Mouse (Mus musculus) bone marrow, adult 2 months (tissue): ENCODE data around the gene Ctbs.

Experiments used
- CTCF ChIP-seq: fragments of 200-500 bp; IDR thresholded peaks from 2 replicates; pipeline ENCODE4 v1.5.1; 2011; ENCODE audit warnings: low read length, control low read depth; ENCODE audit not compliant: control insufficient read depth, insufficient read depth
- POLR2A ChIP-seq: fragments of 200-500 bp; IDR thresholded peaks from 2 replicates; pipeline ENCODE4 v1.6.1; 2011; ENCODE audit warnings: low read depth, mild to moderate bottlenecking, control low read depth, low read length, borderline replicate concordance; ENCODE audit not compliant: control insufficient read depth

- no peak for TF ChIP-seq POLR2A
- no peak for TF ChIP-seq CTCF
Observed at GRCm38 (mm10) chr3:146412480-146412879, 37.1 kb upstream of the Ctbs start.
